Mouse (Mus musculus): ENCODE data around the gene Rab3a.

GRCm38 (mm10) chr8:70719796-70720270 lies 34.6 kb upstream of the Rab3a start:
- TF ChIP-seq POLR2A (IDR thresholded peaks at IDR 0.05; ENCODE audit: extremely low read depth, insufficient read depth, low read length), result no peak
- no peak for TF ChIP-seq CTCF (IDR thresholded peaks at IDR 0.05; ENCODE audit: low read depth, low read length)
